In the genomic region with DNA sequence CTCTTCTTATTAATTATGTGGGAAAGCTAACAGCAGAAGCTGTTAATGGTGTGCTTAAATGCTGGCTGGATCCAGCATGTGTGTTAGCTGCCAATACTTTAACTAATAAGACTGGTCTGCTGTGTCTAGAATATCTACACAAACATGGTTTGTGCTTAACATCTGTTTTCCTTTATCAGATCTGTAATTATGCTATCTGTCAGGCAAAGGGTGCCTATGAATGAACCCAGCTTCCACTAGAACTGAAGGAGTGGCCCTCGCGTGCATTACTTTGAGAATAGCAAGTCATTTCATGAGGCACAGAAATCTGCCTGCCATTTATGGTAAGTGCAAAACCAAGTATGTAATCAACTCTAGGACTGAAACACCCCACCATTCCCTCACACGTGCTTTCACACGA, we compare ENCODE assay signal across 22 mouse cellular contexts.
"Had no signal": no experiment of that assay in that cellular context is flagged by ENCODE, and none has a peak within 500 bp of the region (broad histone marks: within the 10 kb centered on the region; RNA-seq: fewer than 3 reads in every experiment).

No protein-coding gene starts in this region.

- H3K4me2 ChIP-seq: midbrain, embryonic 12.5 days; midbrain, embryonic 15.5 days; neural tube, embryonic 12.5 days; neural tube, embryonic 15.5 days had no signal

- H3K4me1 ChIP-seq: midbrain, embryonic 12.5 days; midbrain, embryonic 15.5 days; neural tube, embryonic 12.5 days; neural tube, embryonic 15.5 days had no signal

- H3K9ac ChIP-seq: liver, embryonic 14.5 days; liver, postnatal 0 days; midbrain, embryonic 12.5 days; midbrain, embryonic 15.5 days; neural tube, embryonic 12.5 days; neural tube, embryonic 15.5 days had no signal

- H3K27me3 ChIP-seq: midbrain, embryonic 12.5 days; midbrain, embryonic 15.5 days; neural tube, embryonic 12.5 days; neural tube, embryonic 15.5 days had no signal

- H3K27ac ChIP-seq: left cerebral cortex, adult 2 months; liver, embryonic 14.5 days; macrophage; midbrain, embryonic 12.5 days; midbrain, embryonic 15.5 days; neural tube, embryonic 12.5 days; neural tube, embryonic 15.5 days; stomach, postnatal 0 days had no signal

- H3K4me3 ChIP-seq: left cerebral cortex, adult 2 months; midbrain, embryonic 12.5 days; midbrain, embryonic 15.5 days; neural tube, embryonic 12.5 days; neural tube, embryonic 15.5 days had no signal

- H3K9me3 ChIP-seq: midbrain, embryonic 12.5 days; midbrain, embryonic 15.5 days; neural tube, embryonic 12.5 days; neural tube, embryonic 15.5 days had no signal

- ATAC-seq: inflammation-experienced regulatory T-cells, adult 6 months; intestine, embryonic 16.5 days; liver, postnatal 0 days; midbrain, embryonic 15.5 days had no signal

- DNase-seq: kidney, adult 18-20 months; kidney, adult 9 months; kidney, postnatal 14 days; kidney, postnatal 4 days; layer of hippocampus, adult 9-11 months; layer of hippocampus, postnatal 36 days; liver, postnatal 0 days; right cerebral cortex, adult 18-20 months; right cerebral cortex, postnatal 14 days; right cerebral cortex, postnatal 4 days; thymus, adult 2 months; thymus, postnatal 25 days had no signal
